Mouse (Mus musculus): ENCODE results near the gene Hmgn3. TPM values are rescaled to one million over a fixed set of nuclear protein-coding genes. Genes with fewer than 3 reads are reported as not detected.

Gene Hmgn3
- 44.9 TPM for polyA plus RNA-seq (2017; shearing (Covaris generic))

DNA sequence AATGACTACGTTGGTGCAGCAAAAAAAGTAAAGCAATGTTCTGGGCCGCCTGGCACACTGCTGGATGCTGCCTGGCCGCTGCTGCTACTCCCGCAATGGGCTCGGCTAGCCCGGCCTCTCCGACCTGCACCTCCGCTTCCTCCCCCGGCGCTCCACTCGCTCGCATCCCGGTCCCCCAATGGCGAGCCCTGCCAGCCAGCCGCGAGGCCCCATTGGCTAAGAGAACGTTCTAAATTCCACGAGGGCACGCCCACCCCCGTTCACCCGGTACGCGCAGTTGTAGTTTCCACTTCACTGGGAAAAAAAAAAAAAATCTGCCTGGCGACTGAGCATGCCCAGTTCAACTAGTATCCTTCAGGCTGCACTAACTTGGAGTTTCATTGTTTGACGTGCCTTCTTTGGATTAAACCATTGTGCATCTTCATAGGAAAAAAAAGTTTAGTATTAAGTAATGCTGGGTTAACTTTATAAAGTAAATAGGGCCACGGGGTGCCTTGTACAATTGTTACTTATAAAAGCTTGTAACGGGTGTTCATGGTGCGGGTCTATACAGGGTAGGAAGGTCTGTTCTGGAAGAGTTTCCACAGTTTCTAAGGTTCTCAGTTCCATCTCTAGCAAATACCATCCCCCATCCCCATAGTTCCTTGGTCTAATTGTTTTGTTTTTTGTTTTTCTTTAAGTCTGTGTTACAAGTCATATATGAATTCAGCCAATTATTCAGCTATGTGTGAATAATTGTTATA lies at the start of gene Hmgn3:
Gene Hmgn3, minus strand, starts transcription at position 240 of the 743 bp plus-strand sequence.

Other genes with a start within 250 kb of the Hmgn3 start
- gene Phip, start 171.2 kb downstream of the Hmgn3 start, polyA plus RNA-seq (2017; shearing (Covaris generic)), result 136 TPM